Mouse (Mus musculus) megakaryocyte progenitor cell, adult 5-6 weeks (primary cell): ENCODE measurements at regions not wholly inside any gene's neighbourhood (a gene's known extent, or its start where the extent isn't known, plus 50 kb on each side); places are given as distances from the start of the nearest gene placed in this dataset.
A peak's percentile ranks its signal among the peaks of the same experiment; 100 is the strongest.
"Not testable (repeated sequence)": the region's sequence is repeated elsewhere in the genome, so short reads cannot be mapped to it uniquely, and the experiment has no call there.

Source experiments
- ATAC-seq: replicated peaks from 2 replicates; pipeline ENCODE4 v1.8.0; 2016; ENCODE audit warnings: mild to moderate bottlenecking, moderate TSS enrichment, inconsistent platforms; ENCODE audit not compliant: poor library complexity

- ATAC-seq: no peak
Measured at GRCm38 (mm10) chr6:13006596-13006995, 63.0 kb upstream of the Tmem106b start.

- ATAC-seq: no peak
Measured at GRCm38 (mm10) chr6:12994701-12995100, 74.9 kb upstream of the Tmem106b start.

- ATAC-seq: no peak
Measured at GRCm38 (mm10) chr6:12993772-12994171, 75.8 kb upstream of the Tmem106b start.

- no peak for ATAC-seq
Measured at GRCm38 (mm10) chr6:12977184-12977897, 92.2 kb upstream of the Tmem106b start.

- no peak for ATAC-seq
Measured at GRCm38 (mm10) chr6:12971604-12972003, 98.0 kb upstream of the Tmem106b start.

GRCm38 (mm10) chr6:12967291-12967690 lies 102.3 kb upstream of the Tmem106b start:
- ATAC-seq: 0 out of 2 replicates have a peak, but pooled peaks have one; percentile 31

GRCm38 (mm10) chr6:12957797-12958196 lies 111.8 kb upstream of the Tmem106b start:
- ATAC-seq: no peak

GRCm38 (mm10) chr6:12911610-12912009 lies 157.9 kb upstream of the Tmem106b start:
- ATAC-seq: no peak

GRCm38 (mm10) chr6:12892929-12893328 lies 143.7 kb upstream of the Thsd7a start:
- no peak for ATAC-seq

- not testable (repeated sequence) for ATAC-seq
Measured at GRCm38 (mm10) chr6:12876947-12877346, 127.7 kb upstream of the Thsd7a start.

- ATAC-seq: no peak
Measured at GRCm38 (mm10) chr6:12876366-12876765, 127.2 kb upstream of the Thsd7a start.

- ATAC-seq: no peak
Measured at GRCm38 (mm10) chr6:12868251-12868650, 119.0 kb upstream of the Thsd7a start.

GRCm38 (mm10) chr6:12852041-12852440 lies 102.8 kb upstream of the Thsd7a start:
- no peak for ATAC-seq

- not testable (repeated sequence) for ATAC-seq
Measured at GRCm38 (mm10) chr6:12835079-12835478, 85.9 kb upstream of the Thsd7a start.

- no peak for ATAC-seq
Measured at GRCm38 (mm10) chr6:12833358-12833757, 84.1 kb upstream of the Thsd7a start.

GRCm38 (mm10) chr6:12831916-12832315 lies 82.7 kb upstream of the Thsd7a start:
- no peak for ATAC-seq

- no peak for ATAC-seq
Measured at GRCm38 (mm10) chr6:12831485-12831884, 82.3 kb upstream of the Thsd7a start.

- no peak for ATAC-seq
Measured at GRCm38 (mm10) chr6:12827745-12828144, 78.5 kb upstream of the Thsd7a start.

GRCm38 (mm10) chr6:12814972-12815770 lies 66.0 kb upstream of the Thsd7a start:
- ATAC-seq: no peak

GRCm38 (mm10) chr6:12813781-12814180 lies 64.6 kb upstream of the Thsd7a start:
- not testable (repeated sequence) for ATAC-seq

GRCm38 (mm10) chr6:12812467-12812866 lies 63.3 kb upstream of the Thsd7a start:
- no peak for ATAC-seq

GRCm38 (mm10) chr6:12812036-12812435 lies 62.8 kb upstream of the Thsd7a start:
- no peak for ATAC-seq
